Mouse (Mus musculus) embryonic facial prominence, embryonic 13.5 days (tissue): ENCODE results near the gene Mest. TPM values are rescaled to one million over a fixed set of nuclear protein-coding genes. Genes with fewer than 3 reads are reported as not detected.

Source experiments
- ATAC-seq: fragments of 200-750 bp; cut with Nextera tagmentation; 2 replicates; pipeline ENCODE4 v1.8.0; 2017; ENCODE audit warnings: low read depth; ENCODE audit not compliant: insufficient number of reproducible peaks, insufficient read depth, low FRiP score, low TSS enrichment
- H3K27ac ChIP-seq: fragments of 300-500 bp; sonication (generic); 2 replicates; pipeline ENCODE4 v1.5.1; 2015; ENCODE audit warnings: moderate library complexity, mild to moderate bottlenecking, inconsistent platforms
- H3K27me3 ChIP-seq: fragments of 300-500 bp; sonication (generic); 2 replicates; pipeline ENCODE4 v1.6.1; 2015; ENCODE audit warnings: mild to moderate bottlenecking, inconsistent platforms
- H3K36me3 ChIP-seq: fragments of 300-500 bp; sonication (generic); 2 replicates; pipeline ENCODE4 v1.6.1; 2015; ENCODE audit warnings: mild to moderate bottlenecking, inconsistent platforms
- H3K4me1 ChIP-seq: fragments of 300-500 bp; sonication (generic); 2 replicates; pipeline ENCODE4 v1.6.1; 2015; ENCODE audit warnings: inconsistent platforms
- H3K4me2 ChIP-seq: fragments of 300-500 bp; sonication (generic); 2 replicates; pipeline ENCODE4 v1.6.1; 2015; ENCODE audit warnings: moderate library complexity, mild to moderate bottlenecking, inconsistent platforms
- H3K4me3 ChIP-seq: fragments of 300-500 bp; sonication (generic); 2 replicates; pipeline ENCODE4 v1.5.1; 2015; ENCODE audit warnings: mild to moderate bottlenecking, inconsistent platforms
- H3K9ac ChIP-seq: fragments of 300-500 bp; sonication (generic); 2 replicates; pipeline ENCODE4 v1.6.1; 2015; ENCODE audit warnings: mild to moderate bottlenecking, inconsistent platforms
- H3K9me3 ChIP-seq: fragments of 300-500 bp; sonication (generic); 2 replicates; pipeline ENCODE4 v1.6.1; 2016; ENCODE audit warnings: inconsistent platforms
- WGBS: fragments of 180-500 bp; shearing (Covaris S2); methylation state at CpG from one replicate; pipeline ENCODE4 v1.1.7; 2015; ENCODE audit warnings: mixed read lengths; 5-methylcytosine and 5-hydroxymethylcytosine counted together
- microRNA counts: library from miRNA; unstranded; fragments of <30 nt; microRNA quantifications from one replicate; lab custom pipeline; 2016
- microRNA-seq: library from miRNA; unstranded; fragments of <30 nt; microRNA quantifications from one replicate; pipeline ENCODE4, GENCODE M21; 2016
- polyA plus RNA-seq: library from polyadenylated mRNA; unstranded; fragments of >200 nt; fragmentation: Nextera tagmentation; extraction: Ambion mirVana; gene quantifications from 2 replicates; pipeline ENCODE4 v1.2.1, GENCODE M21; 2015

Gene Mest
- polyA plus RNA-seq, 1 experiment from 2014 or later, result 912 TPM

DNA sequence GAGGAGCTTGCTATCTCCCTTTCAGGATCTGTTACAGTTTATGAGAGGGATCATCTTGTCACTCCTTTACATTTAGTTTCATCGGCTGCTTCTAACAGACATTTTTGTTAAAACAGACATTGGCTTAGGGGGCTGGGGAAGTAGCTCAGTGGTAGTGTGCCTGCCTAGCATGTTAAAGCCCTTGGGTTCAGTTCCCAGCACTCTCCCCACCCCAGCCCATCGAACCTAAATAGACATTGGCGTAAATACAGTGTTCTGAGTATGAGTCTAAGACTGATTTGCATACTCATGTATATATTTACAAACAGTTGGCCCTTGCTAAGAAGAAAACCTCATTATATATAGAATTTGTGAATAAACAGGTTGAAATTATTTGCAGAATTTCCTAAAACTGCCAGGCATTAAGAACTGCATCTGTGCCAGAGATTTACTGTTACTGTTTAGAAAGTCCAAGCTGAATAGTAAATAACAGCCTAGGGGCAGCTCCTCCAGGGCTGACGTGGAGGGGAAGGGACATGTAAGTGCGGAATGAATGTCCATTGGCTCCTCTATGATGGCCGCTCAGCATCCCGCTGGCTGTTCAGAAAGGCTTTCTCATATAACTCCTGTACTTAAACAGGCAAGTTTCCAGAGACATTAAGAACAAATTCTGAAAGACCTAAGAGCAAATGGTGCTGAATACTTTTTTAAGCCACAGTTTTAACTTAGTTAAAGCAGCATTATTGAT, 24.4 kb downstream of the Mest start:
- H3K9me3 ChIP-seq, result no peaks in the 10 kb centered on the region
- H3K27me3 ChIP-seq, result no peaks in the 10 kb centered on the region
- no peak overlapping the region for H3K4me2 ChIP-seq
- peaks cover 9% of the 10 kb centered on the region for H3K4me1 ChIP-seq
- 72% methylated on average over 7 of the region's 7 CpGs for WGBS
- ATAC-seq, result no peak
- H3K36me3 ChIP-seq, result peaks cover 73% of the 10 kb centered on the region
- no peak overlapping the region for H3K4me3 ChIP-seq
- no peak overlapping the region for H3K9ac ChIP-seq
- no peak overlapping the region for H3K27ac ChIP-seq

DNA sequence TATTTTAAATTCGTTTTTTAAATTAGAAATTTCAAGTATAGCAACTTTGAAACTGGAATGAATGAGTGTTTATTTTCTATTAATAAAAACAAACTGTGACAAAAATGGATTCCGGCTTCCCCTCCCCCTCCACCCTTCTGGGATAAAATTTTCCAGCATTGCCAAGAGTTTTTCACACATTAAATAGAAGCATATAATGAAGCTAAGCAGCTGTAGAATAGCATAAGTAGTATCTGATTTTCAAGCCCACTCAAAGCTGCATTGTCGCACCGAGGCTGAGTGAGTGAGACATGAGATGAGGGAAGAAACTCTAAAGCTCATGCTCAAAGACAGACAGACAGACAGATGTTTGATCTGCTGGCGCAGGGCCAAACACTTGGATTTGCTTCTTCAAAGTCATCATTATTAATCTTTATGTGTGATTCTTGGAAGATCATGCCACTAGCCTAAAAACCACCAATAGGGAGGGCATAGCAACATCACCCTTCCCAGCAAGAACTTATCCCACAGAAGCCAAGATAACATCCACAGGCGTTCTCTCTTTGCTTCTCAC, 25.1 kb downstream of the Mest start:
- ATAC-seq, result no peak
- Histone ChIP-seq H3K27me3 (no peaks in the 10 kb centered on the region), H3K27ac (no peak overlapping the region), H3K4me1 (peaks cover 9% of the 10 kb centered on the region), H3K4me2 (no peak overlapping the region), H3K4me3 (no peak overlapping the region), H3K9me3 (no peaks in the 10 kb centered on the region), H3K36me3 (peaks cover 67% of the 10 kb centered on the region), H3K9ac (no peak overlapping the region)
- WGBS, result 74% methylated on average over 6 of the region's 6 CpGs

DNA sequence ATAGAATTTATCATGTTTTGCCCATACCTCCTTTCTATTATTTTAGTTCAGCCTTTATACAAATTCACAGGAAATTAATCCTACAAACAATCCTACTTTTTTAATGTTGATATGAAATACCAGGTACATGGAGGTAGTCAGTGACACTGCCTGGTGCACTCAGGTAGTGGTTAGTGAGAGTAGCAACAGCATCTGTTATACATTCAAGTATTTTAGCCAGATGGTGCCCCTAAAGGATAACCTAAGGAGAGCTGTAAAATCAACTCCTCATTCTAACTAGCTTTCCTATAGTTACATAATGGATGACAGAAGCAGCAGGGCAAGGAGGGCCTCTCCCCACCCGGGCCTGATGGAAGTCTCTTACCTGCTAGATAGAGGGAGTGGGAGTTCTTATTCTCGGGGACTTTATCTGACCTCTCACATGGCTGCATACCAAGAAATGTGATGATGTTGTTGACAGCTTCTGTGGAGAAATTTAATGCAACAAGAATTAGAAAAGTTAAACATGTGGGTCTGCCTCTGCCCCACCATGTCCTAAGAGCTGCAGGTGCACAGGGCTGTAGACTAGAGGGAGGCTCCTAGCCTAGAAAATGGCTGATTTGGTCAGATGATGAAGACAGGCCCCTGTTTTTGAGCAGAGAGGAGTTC, 25.8 kb downstream of the Mest start:
- no peak overlapping the region for H3K4me3 ChIP-seq
- H3K9ac ChIP-seq, result no peak overlapping the region
- peaks cover 9% of the 10 kb centered on the region for H3K4me1 ChIP-seq
- no peaks in the 10 kb centered on the region for H3K9me3 ChIP-seq
- H3K27me3 ChIP-seq, result no peaks in the 10 kb centered on the region
- WGBS, result 40% methylated on average over 2 of the region's 2 CpGs
- H3K36me3 ChIP-seq, result peaks cover 59% of the 10 kb centered on the region
- 0 out of 2 replicates have a peak overlapping the region, but pooled peaks have one; percentile 28 for H3K27ac ChIP-seq
- H3K4me2 ChIP-seq, result no peak overlapping the region
- peak; percentile 62; the same call in 1 of the 2 replicates for ATAC-seq

DNA sequence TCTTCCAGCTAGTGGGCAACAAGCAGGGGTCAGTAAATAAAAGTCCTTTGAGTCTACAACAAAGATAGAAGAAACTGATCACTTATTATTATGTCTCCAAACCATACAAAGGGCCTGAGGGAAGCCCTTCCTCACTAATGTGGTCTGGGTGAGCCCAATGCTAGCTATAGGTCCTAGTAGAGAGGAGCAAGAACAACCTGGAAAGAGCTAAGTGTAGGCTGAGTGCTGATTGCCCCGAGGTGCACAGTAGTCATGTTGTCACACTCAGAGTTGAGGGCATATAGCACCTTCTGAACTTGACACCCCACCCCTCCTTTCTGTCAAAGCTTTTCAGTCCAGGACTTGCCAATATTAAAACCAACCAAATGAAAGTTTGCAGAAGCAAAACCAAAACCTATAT, 26.5 kb downstream of the Mest start:
- 56% methylated on average over 1 of the region's 1 CpGs for WGBS
- Histone ChIP-seq H3K36me3 (peaks cover 55% of the 10 kb centered on the region), H3K27me3 (no peaks in the 10 kb centered on the region), H3K9me3 (no peaks in the 10 kb centered on the region), H3K27ac (no peak overlapping the region), H3K4me3 (no peak overlapping the region), H3K4me1 (peaks cover 7% of the 10 kb centered on the region), H3K4me2 (no peak overlapping the region), H3K9ac (no peak overlapping the region)
- no peak for ATAC-seq

DNA sequence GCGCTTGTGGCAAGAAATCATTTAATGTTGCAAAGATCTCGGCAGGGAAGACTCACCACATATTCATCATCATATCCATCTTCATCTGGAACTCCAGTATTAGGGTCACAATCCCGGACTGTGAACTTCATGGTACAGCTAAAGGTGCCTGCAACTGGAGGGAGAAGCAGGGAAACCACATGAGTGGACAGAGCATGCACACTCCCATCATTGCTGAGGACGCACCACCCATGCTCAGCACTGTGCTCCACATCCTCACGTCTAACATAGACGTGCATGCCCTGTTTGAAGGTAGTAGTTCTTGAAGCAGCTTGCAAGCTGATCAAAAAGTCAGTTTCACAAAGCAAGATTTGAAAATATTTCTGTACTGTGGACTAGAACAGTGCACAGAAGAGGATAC, 27.1 kb downstream of the Mest start:
- Histone ChIP-seq H3K4me1 (peaks cover 3% of the 10 kb centered on the region), H3K4me2 (no peak overlapping the region), H3K36me3 (peaks cover 49% of the 10 kb centered on the region), H3K27ac (no peak overlapping the region), H3K9me3 (no peaks in the 10 kb centered on the region), H3K9ac (no peak overlapping the region), H3K4me3 (no peak overlapping the region), H3K27me3 (no peaks in the 10 kb centered on the region)
- WGBS, result 76% methylated on average over 6 of the region's 6 CpGs
- ATAC-seq, result peak; percentile 48; the same call in 1 of the 2 replicates

DNA sequence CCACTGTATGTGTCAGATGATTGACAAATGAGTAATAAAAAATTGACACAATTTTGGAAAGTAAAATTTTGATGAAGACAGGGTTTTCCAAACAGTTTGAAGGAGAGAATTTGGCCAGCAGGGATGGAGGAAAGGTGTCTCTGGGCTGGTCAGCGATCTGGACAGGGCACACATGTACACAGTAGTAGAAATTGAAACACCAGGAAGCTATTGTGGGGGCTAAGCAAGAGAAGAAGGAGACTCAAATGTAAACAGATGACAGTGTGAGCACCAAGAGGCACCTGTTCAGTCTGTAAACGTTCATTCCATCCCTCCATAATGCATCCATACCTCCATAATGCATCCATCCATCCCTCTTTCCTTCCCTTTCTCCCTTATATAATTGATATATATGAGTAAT, 27.9 kb downstream of the Mest start:
- H3K9me3 ChIP-seq, result no peaks in the 10 kb centered on the region
- no peak overlapping the region for H3K9ac ChIP-seq
- peaks cover 43% of the 10 kb centered on the region for H3K36me3 ChIP-seq
- no peak overlapping the region for H3K27ac ChIP-seq
- H3K4me1 ChIP-seq, result no peaks in the 10 kb centered on the region
- H3K4me3 ChIP-seq, result no peak overlapping the region
- ATAC-seq, result no peak
- no peak overlapping the region for H3K4me2 ChIP-seq
- H3K27me3 ChIP-seq, result no peaks in the 10 kb centered on the region
- 77% methylated on average over 2 of the region's 2 CpGs for WGBS

MicroRNAs encoded within 50 kb of the gene (microRNA counts, 519-probe panel; counts per million panel counts)
- microRNA mmu-miR-335-3p (lab: Ali Mortazavi, UCI), result 3,389 counts per million, percentile 78 among the panel's probes with 10 or more counts
- microRNA mmu-miR-335-5p (lab: Ali Mortazavi, UCI), result 5,294 counts per million, percentile 97 among the panel's probes with 10 or more counts

Small RNA genes within 50 kb of the gene (microRNA-seq; reads per million reads assigned to microRNA genes)
- gene Mir335, result 48,254 reads per million, percentile 99 among the genes with 10 or more reads in this experiment

Other genes starting within 250 kb of the Mest start
- 30.4 and 35.4 TPM in 2 replicates for gene Tmem209, start 213.8 kb upstream of the Mest start, polyA plus RNA-seq
- gene Ssmem1, start 213.7 kb upstream of the Mest start, polyA plus RNA-seq, result 0.23 TPM in 1 of 2 replicates, not detected in the other
- 6.3 and 6.4 TPM in 2 replicates for gene Cpa2, start 182.0 kb upstream of the Mest start, polyA plus RNA-seq
- gene Cpa4, start 155.2 kb upstream of the Mest start, polyA plus RNA-seq, result 0.83 and 1.4 TPM in 2 replicates
- gene Cpa5, start 112.5 kb upstream of the Mest start, polyA plus RNA-seq, result 0.12 and 0.28 TPM in 2 replicates
- 0.34 and 0.87 TPM in 2 replicates for gene Cpa1, start 84.3 kb upstream of the Mest start, polyA plus RNA-seq
- gene Cep41, start 29.8 kb upstream of the Mest start, polyA plus RNA-seq, result 23.4 and 23.9 TPM in 2 replicates
- 21.5 and 28.0 TPM in 2 replicates for gene Copg2, start 173.2 kb downstream of the Mest start, polyA plus RNA-seq
- 0.45 TPM in 1 of 2 replicates, not detected in the other for gene Tsga13, start 192.0 kb downstream of the Mest start, polyA plus RNA-seq
- gene Klf14, start 235.5 kb downstream of the Mest start, polyA plus RNA-seq, result 1.5 and 1.9 TPM in 2 replicates